Mouse (Mus musculus) heart, adult 2 months (tissue): ENCODE measurements around the gene Adamts18. TPM values are rescaled to one million over a fixed set of nuclear protein-coding genes. Genes with fewer than 3 reads are reported as not detected.
A peak's percentile ranks its signal among the peaks of the same experiment; 100 is the strongest.
"Not testable (repeated sequence)": the region's sequence is repeated elsewhere in the genome, so short reads cannot be mapped to it uniquely, and the experiment has no call there.

Experiments used
- DNase-seq, 2 experiments: peaks; one replicate each; pipeline ENCODE4 v3.0.0; 2021
- H3K27ac ChIP-seq: fragments of 200-600 bp; 2 replicates; pipeline ENCODE4 v1.8.1; 2022
- H3K27me3 ChIP-seq: fragments of 200-500 bp; 2 replicates; pipeline ENCODE4 v1.6.1; 2012; ENCODE audit warnings: mild to moderate bottlenecking, low read length, inconsistent platforms, mixed read lengths; ENCODE audit not compliant: control insufficient read depth, insufficient read depth
- H3K36me3 ChIP-seq: fragments of 200-500 bp; 2 replicates; pipeline ENCODE4 v1.6.1; 2012; ENCODE audit warnings: low read length, inconsistent platforms; ENCODE audit not compliant: control insufficient read depth, insufficient read depth
- H3K4me1 ChIP-seq: fragments of 200-500 bp; 2 replicates; pipeline ENCODE4 v1.6.1; 2011; ENCODE audit warnings: low read length; ENCODE audit not compliant: control insufficient read depth, insufficient read depth
- H3K4me3 ChIP-seq: fragments of 200-600 bp; 2 replicates; pipeline ENCODE4 v1.8.1; 2022
- H3K79me2 ChIP-seq: fragments of 200-500 bp; replicated peaks from 2 replicates; pipeline ENCODE4 v1.6.1; 2012; ENCODE audit warnings: mild to moderate bottlenecking, inconsistent platforms, low read length, moderate library complexity, mixed read lengths; ENCODE audit not compliant: control insufficient read depth, insufficient read depth
- H3K9ac ChIP-seq: fragments of 200-500 bp; 2 replicates; pipeline ENCODE4 v1.6.1; 2012; ENCODE audit warnings: low read depth, mild to moderate bottlenecking, control low read depth, inconsistent platforms, low read length, mixed read lengths
- CTCF ChIP-seq: fragments of 200-600 bp; IDR thresholded peaks from 2 replicates; pipeline ENCODE4 v1.8.1; 2022; ENCODE audit warnings: antibody characterized with exemption, mild to moderate bottlenecking, moderate library complexity
- EP300 ChIP-seq: fragments of 200-500 bp; IDR thresholded peaks from 2 replicates; pipeline ENCODE4 v1.6.1; 2011; ENCODE audit warnings: low read depth, low read length, control low read depth; ENCODE audit not compliant: insufficient read depth
- POLR2A ChIP-seq: fragments of 200-500 bp; IDR thresholded peaks from 2 replicates; pipeline ENCODE4 v1.6.1; 2011; ENCODE audit warnings: mild to moderate bottlenecking, low read depth, low read length, control low read depth; ENCODE audit not compliant: insufficient read depth
- WGBS: fragments of 180-500 bp; shearing (Covaris S2); methylation state at CpG from one replicate; pipeline ENCODE4 v1.1.7; 2018; 5-methylcytosine and 5-hydroxymethylcytosine counted together
- intact Hi-C: fragments of 180-260 bp; cut with DNase I; formaldehyde crosslinking; loops from one replicate; pipeline ENCODE4 v1.15.1; 2025
- polyA plus RNA-seq: library from polyadenylated mRNA; depleted of rRNA; stranded (reverse); fragments of >200 nt; gene quantifications from 2 replicates; pipeline ENCODE4 v1.2.3, GENCODE M21; 2012
- total RNA-seq, 2 experiments: library from RNA; stranded (reverse); gene quantifications; 2 replicates each; pipeline ENCODE4 v1.2.3; 2021

Adamts18 gene
- total and polyA plus RNA-seq, 3 experiments: 0.04 TPM; not detected in 2

GRCm38 (mm10) chr8:113803830-113804611 lies 44.5 kb downstream of the Adamts18 start:
- H3K9ac ChIP-seq: no peak overlapping the region
- no peak overlapping the region for H3K4me3 ChIP-seq
- DNase-seq: no peak
- H3K4me1 ChIP-seq: no peaks in the 10 kb centered on the region
- WGBS: 79% methylated on average over 12 of the region's 12 CpGs
- H3K36me3 ChIP-seq: no peaks in the 10 kb centered on the region
- H3K27me3 ChIP-seq: no peaks in the 10 kb centered on the region
- H3K27ac ChIP-seq: no peak overlapping the region
- no peaks in the 10 kb centered on the region for H3K79me2 ChIP-seq
- intact Hi-C loops: no loop called here
- TF ChIP-seq EP300 (no peak), POLR2A (no peak), CTCF (no peak)

GRCm38 (mm10) chr8:113801551-113801950 lies 47.0 kb downstream of the Adamts18 start:
- H3K36me3 ChIP-seq: no peaks in the 10 kb centered on the region
- DNase-seq: no peak
- H3K27ac ChIP-seq: no peak overlapping the region
- TF ChIP-seq POLR2A: no peak
- TF ChIP-seq EP300: no peak
- no peak for TF ChIP-seq CTCF
- H3K4me1 ChIP-seq: no peaks in the 10 kb centered on the region
- intact Hi-C loops: no loop called here
- H3K79me2 ChIP-seq: no peaks in the 10 kb centered on the region
- H3K9ac ChIP-seq: no peak overlapping the region
- no peaks in the 10 kb centered on the region for H3K27me3 ChIP-seq
- 59% methylated on average over 5 of the region's 5 CpGs for WGBS
- no peak overlapping the region for H3K4me3 ChIP-seq

- DNase-seq, H3K27ac ChIP-seq, H3K4me1 ChIP-seq, H3K36me3 ChIP-seq, H3K4me3 ChIP-seq, intact Hi-C loops, H3K9ac ChIP-seq, H3K79me2 ChIP-seq, H3K27me3 ChIP-seq: not testable (repeated sequence)
- no CpG with 5 or more reads among the region's 5 CpGs for WGBS
Observed at GRCm38 (mm10) chr8:113800556-113800955, 48.0 kb downstream of the Adamts18 start.

- TF ChIP-seq POLR2A (no peak), CTCF (no peak; the same call in 1 of the 2 replicates), EP300 (no peak)
- H3K79me2 ChIP-seq: no peaks in the 10 kb centered on the region
- no peak overlapping the region for H3K27ac ChIP-seq
- H3K4me1 ChIP-seq: no peaks in the 10 kb centered on the region
- H3K9ac ChIP-seq: no peak overlapping the region
- no peaks in the 10 kb centered on the region for H3K36me3 ChIP-seq
- no peak overlapping the region for H3K4me3 ChIP-seq
- no CpG with 5 or more reads among the region's 5 CpGs for WGBS
- DNase-seq: no peak
- intact Hi-C loops: no loop called here
- no peaks in the 10 kb centered on the region for H3K27me3 ChIP-seq
Observed at GRCm38 (mm10) chr8:113799550-113799949, 49.0 kb downstream of the Adamts18 start.

- no peak overlapping the region for H3K27ac ChIP-seq
- H3K9ac ChIP-seq: no peak overlapping the region
- no CpG with 5 or more reads among the region's 13 CpGs for WGBS
- intact Hi-C loops: no loop called here
- TF ChIP-seq EP300 (no peak), CTCF (no peak)
- DNase-seq: peak; percentile 27 to 29
- H3K4me3 ChIP-seq: no peak overlapping the region
- H3K4me1 ChIP-seq: no peaks in the 10 kb centered on the region
- H3K79me2 ChIP-seq: no peaks in the 10 kb centered on the region
- H3K27me3 ChIP-seq: no peaks in the 10 kb centered on the region
- H3K36me3 ChIP-seq: no peaks in the 10 kb centered on the region
Observed at GRCm38 (mm10) chr8:113791856-113792255, 56.7 kb downstream of the Adamts18 start.

GRCm38 (mm10) chr8:113791061-113791460 lies 57.5 kb downstream of the Adamts18 start:
- Histone ChIP-seq H3K36me3 (no peaks in the 10 kb centered on the region), H3K27ac (no peak overlapping the region), H3K79me2 (no peaks in the 10 kb centered on the region), H3K4me3 (no peak overlapping the region), H3K4me1 (no peaks in the 10 kb centered on the region), H3K9ac (no peak overlapping the region), H3K27me3 (no peaks in the 10 kb centered on the region)
- intact Hi-C loops: no loop called here
- no CpG with 5 or more reads among the region's 3 CpGs for WGBS
- no peak for DNase-seq
- TF ChIP-seq EP300 (no peak), CTCF (no peak), POLR2A (no peak)
